Mouse (Mus musculus) lung, postnatal 0 days (tissue): Measurements from ENCODE around the gene Srcap. TPM values are rescaled to one million over a fixed set of nuclear protein-coding genes. Genes with fewer than 3 reads are reported as not detected.

ENCODE experiments used
- ATAC-seq: fragments of 200-750 bp; cut with Nextera tagmentation; 2 replicates; pipeline ENCODE4 v1.8.0; 2017; ENCODE audit warnings: moderate library complexity
- DNase-seq: peaks from one replicate; pipeline ENCODE4 v3.0.0-alpha.2; 2016; ENCODE audit warnings: low spot score
- H3K27ac ChIP-seq: fragments of 300-500 bp; sonication (generic); 2 replicates; pipeline ENCODE4 v1.5.1; 2014; ENCODE audit warnings: antibody characterized with exemption, mild to moderate bottlenecking, low read length, mixed read lengths
- H3K27me3 ChIP-seq: fragments of 300-500 bp; sonication (generic); replicated peaks from 2 replicates; pipeline ENCODE4 v1.6.1; 2014; ENCODE audit warnings: low read length, mixed read lengths; ENCODE audit not compliant: insufficient read depth
- H3K36me3 ChIP-seq: fragments of 300-500 bp; sonication (generic); 2 replicates; pipeline ENCODE4 v1.6.1; 2014; ENCODE audit warnings: low read length, mixed read lengths; ENCODE audit not compliant: insufficient read depth
- H3K4me1 ChIP-seq: fragments of 300-500 bp; sonication (generic); 2 replicates; pipeline ENCODE4 v1.6.1; 2014; ENCODE audit warnings: antibody characterized with exemption, low read depth, low read length, mixed read lengths; ENCODE audit not compliant: insufficient read depth
- H3K4me2 ChIP-seq: fragments of 300-500 bp; sonication (generic); replicated peaks from 2 replicates; pipeline ENCODE4 v1.6.1; 2014; ENCODE audit warnings: low read depth, mild to moderate bottlenecking, low read length, moderate library complexity, mixed read lengths
- H3K4me3 ChIP-seq: fragments of 300-500 bp; sonication (generic); 2 replicates; pipeline ENCODE4 v1.5.1; 2014; ENCODE audit warnings: low read depth, low read length
- H3K9ac ChIP-seq: fragments of 300-500 bp; sonication (generic); replicated peaks from 2 replicates; pipeline ENCODE4 v1.6.1; 2014; ENCODE audit warnings: low read depth, mild to moderate bottlenecking
- H3K9me3 ChIP-seq: fragments of 300-500 bp; sonication (generic); 2 replicates; pipeline ENCODE4 v1.6.1; 2016; ENCODE audit warnings: low read length, mixed read lengths
- CTCF ChIP-seq: IDR thresholded peaks from 2 replicates; pipeline ENCODE4 v1.5.1; 2016; ENCODE audit warnings: antibody characterized with exemption, mild to moderate bottlenecking
- EP300 ChIP-seq: IDR thresholded peaks from 2 replicates; pipeline ENCODE4 v1.6.1; 2016; ENCODE audit warnings: antibody characterized with exemption, mild to moderate bottlenecking, control low read depth
- WGBS: fragments of 180-500 bp; shearing (Covaris S2); extraction: QIAGEN DNeasy Blood & Tissue Kit; methylation state at CpG from one replicate; pipeline ENCODE4 v1.1.7; 2014; 5-methylcytosine and 5-hydroxymethylcytosine counted together
- polyA plus RNA-seq: library from polyadenylated mRNA; unstranded; fragments of >200 nt; fragmentation: Nextera tagmentation; extraction: Ambion mirVana; gene quantifications from 2 replicates; pipeline ENCODE4 v1.2.1, GENCODE M21; 2015

The Srcap gene
- polyA plus RNA-seq, 1 experiment from 2014 or later = 19.3 TPM

- Histone ChIP-seq H3K27ac (no peak overlapping the region), H3K4me3 (no peak overlapping the region), H3K27me3 (no peaks in the 10 kb centered on the region), H3K4me1 (peaks cover 5% of the 10 kb centered on the region; the same call in 1 of the 2 replicates), H3K4me2 (no peak overlapping the region), H3K36me3 (peaks cover 16% of the 10 kb centered on the region), H3K9ac (no peak overlapping the region), H3K9me3 (no peaks in the 10 kb centered on the region)
- no peak for ATAC-seq
- 90% methylated on average over 7 of the region's 7 CpGs for WGBS
- no peak for TF ChIP-seq CTCF
- TF ChIP-seq EP300 = no peak
- DNase-seq = no peak
Observed at GRCm38 (mm10) chr7:127515846-127516245, 4.1 kb downstream of the Srcap start.

- no peak for DNase-seq
- no peaks in the 10 kb centered on the region for H3K9me3 ChIP-seq
- no peak overlapping the region for H3K9ac ChIP-seq
- TF ChIP-seq CTCF (no peak), EP300 (no peak)
- no peak for ATAC-seq
- H3K4me2 ChIP-seq = no peak overlapping the region
- WGBS = 93% methylated on average over 6 of the region's 7 CpGs
- peaks cover 21% of the 10 kb centered on the region for H3K36me3 ChIP-seq
- H3K4me3 ChIP-seq = no peak overlapping the region
- peaks cover 3% of the 10 kb centered on the region; the same call in 1 of the 2 replicates for H3K4me1 ChIP-seq
- no peaks in the 10 kb centered on the region for H3K27me3 ChIP-seq
- no peak overlapping the region for H3K27ac ChIP-seq
Observed at GRCm38 (mm10) chr7:127516344-127516743, 4.6 kb downstream of the Srcap start.

DNA sequence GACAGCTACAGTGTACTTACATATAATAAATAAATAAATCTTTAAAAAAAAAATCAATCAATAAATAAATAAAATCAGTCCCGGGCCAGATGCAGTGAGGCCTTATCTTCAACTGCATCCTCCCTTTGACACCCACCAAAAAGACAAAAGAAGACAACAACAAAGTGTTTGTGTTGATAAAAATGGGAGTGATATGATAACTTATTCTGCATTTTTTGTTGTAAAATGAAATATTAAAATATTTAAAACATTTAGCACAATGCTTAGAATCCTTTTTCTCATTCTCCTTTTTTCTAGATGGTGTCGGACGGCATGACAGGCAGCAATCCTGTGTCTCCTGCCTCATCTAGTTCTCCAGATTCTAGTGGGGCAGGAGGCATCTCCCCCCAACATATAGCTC lies 7.5 kb downstream of the Srcap start, which contains the start of gene Gm42715:
Gene Gm42715, plus strand, starts transcription at position 301 of the 400 bp plus-strand sequence.
- Histone ChIP-seq H3K4me3 (no peak within 1 kb of the TSS), H3K9me3 (no peaks in the 10 kb centered on the region), H3K27ac (no peak within 1 kb of the TSS), H3K9ac (no peak within 1 kb of the TSS), H3K4me1 (no peaks in the 10 kb centered on the region), H3K27me3 (no peaks in the 10 kb centered on the region), H3K36me3 (peaks cover 43% of the 10 kb centered on the region), H3K4me2 (no peak within 1 kb of the TSS)
- WGBS = 90% methylated on average over 3 of the region's 3 CpGs
- DNase-seq (no peak), ATAC-seq (no peak)
- TF ChIP-seq CTCF (no peak), EP300 (no peak)

GRCm38 (mm10) chr7:127541671-127542070 lies 29.9 kb downstream of the Srcap start:
- Histone ChIP-seq H3K27me3 (no peaks in the 10 kb centered on the region), H3K4me2 (no peak overlapping the region), H3K4me1 (no peaks in the 10 kb centered on the region), H3K9me3 (no peaks in the 10 kb centered on the region), H3K9ac (no peak overlapping the region), H3K27ac (no peak overlapping the region), H3K4me3 (no peak overlapping the region), H3K36me3 (peaks cover 53% of the 10 kb centered on the region)
- TF ChIP-seq EP300 (no peak), CTCF (no peak)
- 93% methylated on average over 3 of the region's 3 CpGs for WGBS
- DNase-seq (no peak), ATAC-seq (no peak)

GRCm38 (mm10) chr7:127549116-127549835 lies 37.5 kb downstream of the Srcap start:
- no peaks in the 10 kb centered on the region for H3K27me3 ChIP-seq
- H3K9ac ChIP-seq = no peak overlapping the region
- H3K27ac ChIP-seq = no peak overlapping the region
- H3K9me3 ChIP-seq = no peaks in the 10 kb centered on the region
- TF ChIP-seq CTCF = no peak
- no peak overlapping the region for H3K4me3 ChIP-seq
- no peaks in the 10 kb centered on the region for H3K4me1 ChIP-seq
- H3K36me3 ChIP-seq = peaks cover 46% of the 10 kb centered on the region
- 78% methylated on average over 15 of the region's 15 CpGs for WGBS
- DNase-seq = no peak
- no peak for ATAC-seq
- no peak overlapping the region for H3K4me2 ChIP-seq

GRCm38 (mm10) chr7:127551558-127551957 lies 39.8 kb downstream of the Srcap start:
- 91% methylated on average over 8 of the region's 8 CpGs for WGBS
- Histone ChIP-seq H3K36me3 (peaks cover 49% of the 10 kb centered on the region), H3K4me3 (no peak overlapping the region), H3K9me3 (no peaks in the 10 kb centered on the region), H3K4me1 (no peaks in the 10 kb centered on the region), H3K9ac (no peak overlapping the region), H3K27me3 (no peaks in the 10 kb centered on the region), H3K4me2 (no peak overlapping the region), H3K27ac (no peak overlapping the region)
- ATAC-seq (no peak), DNase-seq (no peak)
- TF ChIP-seq EP300 (no peak), CTCF (no peak)
